Mouse (Mus musculus): Measurements from ENCODE around the gene Man2c1. TPM values are rescaled to one million over a fixed set of nuclear protein-coding genes. Genes with fewer than 3 reads are reported as not detected.

Man2c1 gene
- polyA plus RNA-seq, 2 experiments from 2014 or later = 38.8 to 51.6 TPM

GRCm38 (mm10) chr9:57158013-57158470 is 27.6 kb downstream of the Man2c1 start, which contains the start of gene Commd4:
Gene Commd4, minus strand, starts transcription at chr9:57158331.
- ATAC-seq = peak; percentile 44

GRCm38 (mm10) chr9:57158506-57158905 is 28.0 kb downstream of the Man2c1 start:
- no peak for ATAC-seq

- no peak for ATAC-seq
Measured at GRCm38 (mm10) chr9:57162496-57162895, 32.0 kb downstream of the Man2c1 start.

- no peak for ATAC-seq
Measured at GRCm38 (mm10) chr9:57163137-57163536, 32.6 kb downstream of the Man2c1 start.

GRCm38 (mm10) chr9:57166173-57166572 is 35.7 kb downstream of the Man2c1 start:
- no peak for ATAC-seq

- ATAC-seq = no peak
Measured at GRCm38 (mm10) chr9:57168411-57168810, 37.9 kb downstream of the Man2c1 start.

Other genes starting within 250 kb of the Man2c1 start
- gene Snx33, start 202.3 kb upstream of the Man2c1 start, polyA plus RNA-seq (2017; shearing (Covaris generic)) = 1 to 10 TPM; 3.1 to 5.2 TPM
- 10 to 100 TPM; 54.8 to 68.4 TPM for gene Imp3, start 193.2 kb upstream of the Man2c1 start, polyA plus RNA-seq (2017; shearing (Covaris generic))
- gene Snupn, start 179.8 kb upstream of the Man2c1 start, polyA plus RNA-seq (2017; shearing (Covaris generic)) = 10 to 100 TPM; 16.2 to 21.2 TPM
- gene Ptpn9, start 135.8 kb upstream of the Man2c1 start, polyA plus RNA-seq (2017; shearing (Covaris generic)) = 1 to 10 TPM; 3.5 to 4.1 TPM
- 10 to 100 TPM; 31.7 to 33.5 TPM for gene Sin3a, start 58.6 kb upstream of the Man2c1 start, polyA plus RNA-seq (2017; shearing (Covaris generic))
- gene Neil1, start 17.6 kb downstream of the Man2c1 start, polyA plus RNA-seq (2017; shearing (Covaris generic)) = 10 to 100 TPM; 18.0 to 33.4 TPM
- gene Commd4, start 27.6 kb downstream of the Man2c1 start, polyA plus RNA-seq (2017; shearing (Covaris generic)) = 100 to 1,000 TPM; 264 to 293 TPM
- not detected for gene Trcg1, start 105.9 kb downstream of the Man2c1 start, polyA plus RNA-seq (2017; shearing (Covaris generic))
- gene 1700017B05Rik, start 131.9 kb downstream of the Man2c1 start, polyA plus RNA-seq (2017; shearing (Covaris generic)) = 10 to 100 TPM; 14.7 to 22.8 TPM